Mouse (Mus musculus) urinary bladder, postnatal 10 days (tissue): Measurements from ENCODE around the gene Rnf225.
"Not testable (repeated sequence)": the region's sequence is repeated elsewhere in the genome, so short reads cannot be mapped to it uniquely, and the experiment has no call there.

Experiments used
- DNase-seq: peaks from one replicate; pipeline ENCODE4 v3.0.0; 2022; ENCODE audit warnings: low spot score

Gene Rnf225

GRCm38 (mm10) chr7:12927693-12928589 lies 725 bp downstream of the Rnf225 start:
- DNase-seq = no peak

GRCm38 (mm10) chr7:12933615-12934140 lies 6.5 kb downstream of the Rnf225 start:
- DNase-seq = no peak

GRCm38 (mm10) chr7:12934808-12935207 lies 7.6 kb downstream of the Rnf225 start:
- DNase-seq = no peak

GRCm38 (mm10) chr7:12937254-12937803 lies 10.1 kb downstream of the Rnf225 start:
- not testable (repeated sequence) for DNase-seq

- DNase-seq = no peak
Measured at GRCm38 (mm10) chr7:12940599-12940998, 13.4 kb downstream of the Rnf225 start.

GRCm38 (mm10) chr7:12943488-12943887 lies 16.3 kb downstream of the Rnf225 start:
- no peak for DNase-seq

- peak; percentile 73 for DNase-seq
Measured at GRCm38 (mm10) chr7:12949032-12949871, 22.0 kb downstream of the Rnf225 start.

GRCm38 (mm10) chr7:12949872-12950229 lies 22.6 kb downstream of the Rnf225 start:
- no peak for DNase-seq

GRCm38 (mm10) chr7:12954896-12955295 lies 27.7 kb downstream of the Rnf225 start:
- no peak for DNase-seq

- no peak for DNase-seq
Measured at GRCm38 (mm10) chr7:12957511-12957910, 30.3 kb downstream of the Rnf225 start.

GRCm38 (mm10) chr7:12958948-12959347 lies 31.7 kb downstream of the Rnf225 start:
- DNase-seq = no peak

GRCm38 (mm10) chr7:12959718-12960117 lies 32.5 kb downstream of the Rnf225 start:
- DNase-seq = no peak

GRCm38 (mm10) chr7:12961511-12962141 lies 34.4 kb downstream of the Rnf225 start:
- DNase-seq = no peak

- DNase-seq = peak; percentile 48
Measured at GRCm38 (mm10) chr7:12965678-12966091, 38.5 kb downstream of the Rnf225 start, which contains the start of gene Zfp324. TSS of gene Zfp324 (plus strand) at chr7:12965838.

GRCm38 (mm10) chr7:12966104-12966845 lies 39.1 kb downstream of the Rnf225 start:
- no peak for DNase-seq

GRCm38 (mm10) chr7:12970906-12971305 lies 43.7 kb downstream of the Rnf225 start:
- no peak for DNase-seq

GRCm38 (mm10) chr7:12977682-12978389 lies 50.6 kb downstream of the Rnf225 start, which contains the start of gene Zfp446:
TSS of gene Zfp446 (plus strand) at chr7:12977848.
- peak; percentile 97 for DNase-seq

GRCm38 (mm10) chr7:12978931-12979722 lies 51.9 kb downstream of the Rnf225 start:
- DNase-seq = no peak

GRCm38 (mm10) chr7:12979776-12980175 lies 52.6 kb downstream of the Rnf225 start:
- no peak for DNase-seq
